Mouse (Mus musculus) limb, embryonic 12.5 days (tissue): Measurements from ENCODE around the gene Atg2a. TPM values are rescaled to one million over a fixed set of nuclear protein-coding genes. Genes with fewer than 3 reads are reported as not detected.

Experiments used
- ATAC-seq: fragments of 200-750 bp; cut with Nextera tagmentation; 2 replicates; pipeline ENCODE4 v1.8.0; 2017; ENCODE audit warnings: low read depth, moderate TSS enrichment; ENCODE audit not compliant: insufficient number of reproducible peaks, insufficient read depth, low FRiP score, low TSS enrichment
- H3K27ac ChIP-seq: fragments of 300-500 bp; sonication (generic); 2 replicates; pipeline ENCODE4 v1.5.1; 2016; ENCODE audit warnings: mild to moderate bottlenecking, moderate library complexity
- H3K27me3 ChIP-seq: fragments of 300-500 bp; sonication (generic); 2 replicates; pipeline ENCODE4 v1.6.1; 2016; ENCODE audit warnings: mild to moderate bottlenecking, moderate library complexity
- H3K36me3 ChIP-seq: fragments of 300-500 bp; sonication (generic); 2 replicates; pipeline ENCODE4 v1.6.1; 2016; ENCODE audit warnings: mild to moderate bottlenecking, moderate library complexity
- H3K4me1 ChIP-seq: fragments of 300-500 bp; sonication (generic); replicated peaks from 2 replicates; pipeline ENCODE4 v1.6.1; 2016
- H3K4me2 ChIP-seq: fragments of 300-500 bp; sonication (generic); 2 replicates; pipeline ENCODE4 v1.6.1; 2016; ENCODE audit warnings: mild to moderate bottlenecking, moderate library complexity
- H3K4me3 ChIP-seq: fragments of 300-500 bp; sonication (generic); replicated peaks from 2 replicates; pipeline ENCODE4 v1.5.1; 2016; ENCODE audit warnings: mild to moderate bottlenecking
- H3K9ac ChIP-seq: fragments of 300-500 bp; sonication (generic); replicated peaks from 2 replicates; pipeline ENCODE4 v1.6.1; 2016; ENCODE audit warnings: mild to moderate bottlenecking, moderate library complexity
- H3K9me3 ChIP-seq: fragments of 300-500 bp; sonication (generic); 2 replicates; pipeline ENCODE4 v1.6.1; 2016; ENCODE audit warnings: mild to moderate bottlenecking, moderate library complexity
- WGBS: fragments of 180-500 bp; shearing (Covaris S2); methylation state at CpG from one replicate; pipeline ENCODE4 v1.1.7; 2016; 5-methylcytosine and 5-hydroxymethylcytosine counted together
- polyA plus RNA-seq: library from polyadenylated mRNA; unstranded; fragments of >200 nt; fragmentation: Nextera tagmentation; extraction: Ambion mirVana; gene quantifications from 2 replicates; pipeline ENCODE4 v1.2.1, GENCODE M21; 2016

Gene Atg2a
- polyA plus RNA-seq, 1 experiment from 2014 or later = 11.1 TPM

DNA sequence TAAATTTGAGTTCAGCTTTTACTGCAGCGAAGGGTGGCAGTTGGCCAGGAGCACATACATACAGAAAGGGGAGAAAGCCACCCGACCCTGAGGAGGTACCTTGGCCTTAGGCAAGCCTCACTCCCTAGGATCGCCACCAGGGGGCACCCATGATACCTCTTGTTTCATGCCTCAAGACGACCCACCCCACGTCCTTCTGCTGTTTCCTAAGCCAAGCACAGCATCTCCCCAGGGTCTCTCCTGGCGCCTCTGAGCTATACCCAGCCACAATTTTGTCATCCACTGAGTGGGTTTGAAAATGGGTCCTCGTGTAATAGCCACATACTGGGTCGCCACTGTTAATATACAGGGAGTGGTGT is 26.7 kb downstream of the Atg2a start:
- H3K9me3 ChIP-seq = no peaks in the 10 kb centered on the region
- H3K4me1 ChIP-seq = peaks cover 16% of the 10 kb centered on the region
- WGBS = 15% methylated on average over 8 of the region's 8 CpGs
- no peak overlapping the region for H3K4me2 ChIP-seq
- no peak overlapping the region for H3K27ac ChIP-seq
- H3K36me3 ChIP-seq = no peaks in the 10 kb centered on the region; the same call in 1 of the 2 replicates
- no peak overlapping the region for H3K9ac ChIP-seq
- ATAC-seq = peak; percentile 38; the same call in 1 of the 2 replicates
- H3K27me3 ChIP-seq = peaks cover 7% of the 10 kb centered on the region; the same call in 1 of the 2 replicates
- H3K4me3 ChIP-seq = no peak overlapping the region

GRCm38 (mm10) chr19:6268670-6269132 is 27.2 kb downstream of the Atg2a start:
- Histone ChIP-seq H3K4me1 (peaks cover 16% of the 10 kb centered on the region), H3K27me3 (peaks cover 7% of the 10 kb centered on the region; the same call in 1 of the 2 replicates), H3K4me3 (no peak overlapping the region), H3K36me3 (no peaks in the 10 kb centered on the region), H3K9me3 (no peaks in the 10 kb centered on the region), H3K4me2 (no peak overlapping the region), H3K9ac (no peak overlapping the region), H3K27ac (no peak overlapping the region)
- WGBS = 86% methylated on average over 7 of the region's 7 CpGs
- ATAC-seq = no peak

GRCm38 (mm10) chr19:6269798-6270475 is 28.5 kb downstream of the Atg2a start:
- Histone ChIP-seq H3K27ac (no peak overlapping the region), H3K4me1 (peaks cover 16% of the 10 kb centered on the region), H3K27me3 (peaks cover 7% of the 10 kb centered on the region; the same call in 1 of the 2 replicates), H3K9ac (no peak overlapping the region), H3K9me3 (no peaks in the 10 kb centered on the region), H3K4me3 (no peak overlapping the region), H3K4me2 (no peak overlapping the region), H3K36me3 (no peaks in the 10 kb centered on the region)
- no peak for ATAC-seq
- 85% methylated on average over 8 of the region's 8 CpGs for WGBS

- Histone ChIP-seq H3K36me3 (no peaks in the 10 kb centered on the region), H3K4me3 (no peak overlapping the region), H3K9ac (peak overlapping the region; percentile 42; the same call in 1 of the 2 replicates), H3K27ac (no peak overlapping the region; the same call in 1 of the 2 replicates), H3K4me1 (peaks cover 18% of the 10 kb centered on the region), H3K9me3 (no peaks in the 10 kb centered on the region), H3K27me3 (peaks cover 7% of the 10 kb centered on the region; the same call in 1 of the 2 replicates), H3K4me2 (no peak overlapping the region)
- 58% methylated on average over 9 of the region's 9 CpGs for WGBS
- no peak for ATAC-seq
Measured at GRCm38 (mm10) chr19:6270661-6271060, 29.2 kb downstream of the Atg2a start.

DNA sequence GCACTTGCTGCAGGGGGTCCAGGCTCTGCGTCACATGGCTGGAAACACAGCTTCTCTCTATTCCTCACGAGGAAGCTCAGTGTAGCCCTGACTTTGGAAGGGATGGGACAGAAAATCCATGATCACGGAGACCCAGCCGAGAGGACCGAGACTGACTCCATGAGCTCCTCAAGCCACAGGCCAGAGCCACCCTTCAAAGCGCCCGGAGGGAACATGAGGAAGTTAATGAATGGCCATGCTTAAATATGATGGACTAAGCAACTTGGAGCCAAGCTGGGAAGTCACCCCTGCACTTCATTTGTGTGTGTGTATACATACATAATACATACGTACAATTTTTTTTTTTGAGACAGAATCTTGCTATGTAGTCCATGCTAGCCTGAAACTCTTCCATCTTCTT is 29.7 kb downstream of the Atg2a start:
- no peaks in the 10 kb centered on the region for H3K36me3 ChIP-seq
- no peak overlapping the region for H3K4me3 ChIP-seq
- no peaks in the 10 kb centered on the region for H3K9me3 ChIP-seq
- no peak for ATAC-seq
- H3K4me1 ChIP-seq = peaks cover 20% of the 10 kb centered on the region
- no peak overlapping the region for H3K27ac ChIP-seq
- H3K27me3 ChIP-seq = peaks cover 7% of the 10 kb centered on the region; the same call in 1 of the 2 replicates
- 36% methylated on average over 8 of the region's 8 CpGs for WGBS
- H3K4me2 ChIP-seq = no peak overlapping the region
- peak overlapping the region; percentile 42; the same call in 1 of the 2 replicates for H3K9ac ChIP-seq

DNA sequence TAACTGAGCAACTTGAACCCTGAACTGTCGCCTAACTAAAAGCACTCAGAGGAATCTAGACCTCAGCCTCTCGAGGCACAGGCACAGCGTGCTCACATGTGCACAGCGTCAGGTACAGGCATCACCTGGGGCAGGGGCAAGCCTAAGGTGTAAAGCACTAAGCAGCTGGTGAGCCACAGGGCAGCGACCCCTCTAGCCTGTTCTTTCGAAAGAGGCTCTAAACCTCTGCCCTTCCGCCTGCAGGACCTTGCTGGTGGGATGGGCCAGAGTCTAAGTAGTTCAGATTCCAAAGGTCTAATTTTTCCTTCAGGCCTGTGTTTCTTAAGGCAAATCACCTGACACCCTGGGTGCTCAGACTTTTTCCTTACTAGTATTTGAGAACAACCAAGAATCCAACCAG is 30.6 kb downstream of the Atg2a start:
- Histone ChIP-seq H3K4me3 (no peak overlapping the region), H3K36me3 (no peaks in the 10 kb centered on the region), H3K9me3 (no peaks in the 10 kb centered on the region), H3K4me1 (peaks cover 20% of the 10 kb centered on the region), H3K4me2 (no peak overlapping the region), H3K9ac (no peak overlapping the region), H3K27me3 (peaks cover 7% of the 10 kb centered on the region; the same call in 1 of the 2 replicates), H3K27ac (no peak overlapping the region)
- no peak for ATAC-seq
- WGBS = 63% methylated on average over 7 of the region's 7 CpGs

DNA sequence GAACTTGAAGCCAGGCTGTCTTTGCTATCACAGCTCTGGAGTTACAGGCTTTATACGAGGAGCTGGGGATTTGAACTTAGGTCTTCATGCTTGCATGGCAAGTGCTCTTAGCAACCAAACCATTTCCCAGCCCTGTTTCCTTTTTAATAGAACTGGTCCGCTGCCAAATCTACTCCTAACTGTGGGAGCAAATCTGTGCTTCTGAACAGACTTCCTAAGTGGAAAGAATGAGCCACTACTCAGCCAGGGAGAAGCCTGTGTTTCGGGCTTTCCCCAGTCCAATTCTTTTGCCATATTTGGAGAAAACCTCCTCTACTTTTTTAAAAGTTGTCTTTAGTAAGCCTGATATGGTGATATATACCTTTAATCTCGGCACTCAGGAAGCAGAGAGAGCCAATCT is 31.3 kb downstream of the Atg2a start:
- H3K9ac ChIP-seq = no peak overlapping the region
- H3K27ac ChIP-seq = no peak overlapping the region
- no peaks in the 10 kb centered on the region for H3K9me3 ChIP-seq
- no peak overlapping the region for H3K4me2 ChIP-seq
- H3K4me3 ChIP-seq = no peak overlapping the region
- H3K4me1 ChIP-seq = peaks cover 21% of the 10 kb centered on the region
- H3K36me3 ChIP-seq = no peaks in the 10 kb centered on the region
- peaks cover 7% of the 10 kb centered on the region; the same call in 1 of the 2 replicates for H3K27me3 ChIP-seq
- no peak for ATAC-seq
- WGBS = 88% methylated on average over 4 of the region's 4 CpGs

DNA sequence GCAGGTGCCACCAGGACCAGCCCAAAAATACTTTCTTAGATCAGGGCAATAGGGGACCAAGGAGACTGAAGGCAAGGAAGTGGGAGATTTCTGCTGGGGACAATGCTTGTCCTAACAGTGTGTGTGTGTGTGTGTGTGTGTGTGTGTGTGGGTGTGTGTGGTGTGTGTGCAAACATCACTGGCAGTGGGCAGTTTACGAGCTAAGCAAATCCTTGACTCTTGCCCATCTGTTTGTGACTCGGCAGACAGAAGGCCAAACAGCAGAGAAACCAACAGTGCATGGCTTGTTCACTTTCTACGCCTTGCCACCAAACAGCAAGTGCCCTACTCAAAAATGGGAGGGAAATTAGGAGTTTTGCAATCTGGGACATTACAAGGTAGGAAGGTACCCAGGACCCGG is 32.1 kb downstream of the Atg2a start:
- H3K4me1 ChIP-seq = peaks cover 22% of the 10 kb centered on the region
- no peak overlapping the region for H3K27ac ChIP-seq
- H3K9ac ChIP-seq = no peak overlapping the region
- no peaks in the 10 kb centered on the region for H3K9me3 ChIP-seq
- H3K36me3 ChIP-seq = no peaks in the 10 kb centered on the region
- H3K4me3 ChIP-seq = no peak overlapping the region
- 75% methylated on average over 4 of the region's 4 CpGs for whole genome bisulfite sequencing
- no peak overlapping the region for H3K4me2 ChIP-seq
- ATAC-seq = no peak
- peaks cover 7% of the 10 kb centered on the region; the same call in 1 of the 2 replicates for H3K27me3 ChIP-seq

GRCm38 (mm10) chr19:6273998-6274608 is 32.6 kb downstream of the Atg2a start:
- no peak for ATAC-seq

GRCm38 (mm10) chr19:6275740-6276389 is 34.4 kb downstream of the Atg2a start:
- Histone ChIP-seq H3K27me3 (peaks cover 4% of the 10 kb centered on the region; the same call in 1 of the 2 replicates), H3K4me3 (peak overlapping the region; percentile 80), H3K36me3 (peaks cover 22% of the 10 kb centered on the region), H3K27ac (peak overlapping the region; percentile 47; the same call in 1 of the 2 replicates), H3K4me2 (peak overlapping the region; percentile 74), H3K9me3 (no peaks in the 10 kb centered on the region), H3K4me1 (peaks cover 35% of the 10 kb centered on the region), H3K9ac (peak overlapping the region; percentile 82)
- WGBS = 8% methylated on average over 15 of the region's 15 CpGs
- no peak for ATAC-seq

More at GRCm38 (mm10) chr19:6273998-6274608, 32.6 kb downstream of the Atg2a start:
- no peaks in the 10 kb centered on the region for H3K9me3 ChIP-seq
- H3K4me2 ChIP-seq = no peak overlapping the region
- H3K4me1 ChIP-seq = peaks cover 27% of the 10 kb centered on the region
- H3K36me3 ChIP-seq = peaks cover 4% of the 10 kb centered on the region; the same call in 1 of the 2 replicates
- H3K9ac ChIP-seq = no peak overlapping the region
- no peak overlapping the region for H3K4me3 ChIP-seq
- no peak overlapping the region for H3K27ac ChIP-seq
- peaks cover 7% of the 10 kb centered on the region; the same call in 1 of the 2 replicates for H3K27me3 ChIP-seq
- WGBS = 90% methylated on average over 13 of the region's 13 CpGs
